Mouse (Mus musculus) brain, embryonic 14.5 days (tissue): ENCODE measurements at regions not wholly inside any gene's neighbourhood (a gene's known extent, or its start where the extent isn't known, plus 50 kb on each side); places are given as distances from the start of the nearest gene placed in this dataset.

Experiments
- CTCF ChIP-seq: fragments of 200-500 bp; IDR thresholded peaks from 2 replicates; pipeline ENCODE4 v1.5.1; 2012; ENCODE audit warnings: inconsistent platforms, mild to moderate bottlenecking, moderate library complexity, borderline replicate concordance; ENCODE audit not compliant: insufficient read depth, insufficient read length; ENCODE audit errors: extremely low read depth
- POLR2A ChIP-seq: fragments of 200-500 bp; IDR thresholded peaks from 2 replicates; pipeline ENCODE4 v1.6.1; 2012; ENCODE audit warnings: mild to moderate bottlenecking, inconsistent platforms, borderline replicate concordance; ENCODE audit not compliant: poor library complexity, insufficient read depth, insufficient read length, severe bottlenecking; ENCODE audit errors: extremely low read depth

- TF ChIP-seq CTCF (no peak), POLR2A (no peak)
Measured at GRCm38 (mm10) chr12:107658821-107659220, 170.4 kb downstream of the 3110018I06Rik start.
